Mouse (Mus musculus) liver, embryonic 18 days (tissue): Measurements from ENCODE around the gene Dnah10. TPM values are rescaled to one million over a fixed set of nuclear protein-coding genes. Genes with fewer than 3 reads are reported as not detected.

Experiments
- polyA plus RNA-seq: library from polyadenylated mRNA; depleted of rRNA; stranded (reverse); fragments of >200 nt; gene quantifications from 2 replicates; pipeline ENCODE4 v1.2.3, GENCODE M21; 2012; rRNA removed

Gene Dnah10
- polyA plus RNA-seq, result 0.01 TPM in 2 replicates

GRCm38 (mm10) chr5:124724997-124725396 lies at the start of gene Dnah10:
TSS of gene Dnah10 (plus strand) at chr5:124725085.

GRCm38 (mm10) chr5:124862013-124862866 lies 137.4 kb downstream of the Dnah10 start, which contains the start of the genes Ccdc92 and Zfp664:
TSS of gene Ccdc92 (minus strand) at chr5:124862424.
TSS of gene Zfp664 (plus strand) at chr5:124862691.

Other genes starting within 250 kb of the Dnah10 start
- gene Rilpl2, start 246.7 kb upstream of the Dnah10 start, polyA plus RNA-seq, result 13.1 and 15.8 TPM in 2 replicates
- gene Snrnp35, start 242.0 kb upstream of the Dnah10 start, polyA plus RNA-seq, result 4.4 and 4.9 TPM in 2 replicates
- 2.2 and 2.7 TPM in 2 replicates for gene Rilpl1, start 193.7 kb upstream of the Dnah10 start, polyA plus RNA-seq
- gene Tmed2, start 184.4 kb upstream of the Dnah10 start, polyA plus RNA-seq, result 122 and 129 TPM in 2 replicates
- gene Ddx55, start 172.2 kb upstream of the Dnah10 start, polyA plus RNA-seq, result 4.7 and 5.0 TPM in 2 replicates
- gene Eif2b1, start 146.0 kb upstream of the Dnah10 start, polyA plus RNA-seq, result 16.0 and 17.2 TPM in 2 replicates
- gene Gtf2h3, start 145.9 kb upstream of the Dnah10 start, polyA plus RNA-seq, result 17.4 and 18.2 TPM in 2 replicates
- 5.9 and 6.5 TPM in 2 replicates for gene Atp6v0a2, start 96.5 kb upstream of the Dnah10 start, polyA plus RNA-seq
- 0.20 and 0.28 TPM in 2 replicates for gene Ccdc92, start 137.3 kb downstream of the Dnah10 start, polyA plus RNA-seq
- gene Zfp664, start 137.6 kb downstream of the Dnah10 start, polyA plus RNA-seq, result 7.6 TPM in 2 replicates